Mouse (Mus musculus) lung, postnatal 4 days (tissue): ENCODE data around the gene Unc45a.

Experiments
- DNase-seq, 2 experiments: peaks; one replicate each; pipeline ENCODE4 v3.0.0; 2021

Unc45a gene

GRCm38 (mm10) chr7:80324043-80324815, 16.6 kb downstream of the Unc45a start, which contains the start of gene Rccd1:
Gene Rccd1 (minus strand): TSS chr7:80324454.
- peak; percentile 95 to 96 for DNase-seq

GRCm38 (mm10) chr7:80323336-80323735, 17.5 kb downstream of the Unc45a start:
- no peak for DNase-seq

GRCm38 (mm10) chr7:80319846-80320496, 20.8 kb downstream of the Unc45a start:
- no peak for DNase-seq

- no peak for DNase-seq
Measured at GRCm38 (mm10) chr7:80318670-80319069, 22.1 kb downstream of the Unc45a start.

- no peak for DNase-seq
Measured at GRCm38 (mm10) chr7:80317439-80318115, 23.2 kb downstream of the Unc45a start.

- no peak for DNase-seq
Measured at GRCm38 (mm10) chr7:80315733-80316132, 25.1 kb downstream of the Unc45a start.

- no peak for DNase-seq
Measured at GRCm38 (mm10) chr7:80310771-80311170, 30.0 kb downstream of the Unc45a start.

- no peak for DNase-seq
Measured at GRCm38 (mm10) chr7:80307766-80308165, 33.0 kb downstream of the Unc45a start.

GRCm38 (mm10) chr7:80301522-80301921, 39.3 kb downstream of the Unc45a start:
- no peak for DNase-seq

GRCm38 (mm10) chr7:80299568-80299967, 41.2 kb downstream of the Unc45a start:
- no peak for DNase-seq

- DNase-seq = no peak
Measured at GRCm38 (mm10) chr7:80298754-80299153, 42.1 kb downstream of the Unc45a start.

GRCm38 (mm10) chr7:80297041-80297440, 43.8 kb downstream of the Unc45a start:
- no peak for DNase-seq

- no peak for DNase-seq
Measured at GRCm38 (mm10) chr7:80296462-80296861, 44.3 kb downstream of the Unc45a start.

GRCm38 (mm10) chr7:80294764-80295648, 45.8 kb downstream of the Unc45a start:
- DNase-seq = peak; percentile 15 to 30

- DNase-seq = peak; percentile 99
Measured at GRCm38 (mm10) chr7:80294062-80294763, 46.6 kb downstream of the Unc45a start, which contains the start of gene Prc1. Gene Prc1 (plus strand): TSS chr7:80294450.

GRCm38 (mm10) chr7:80287736-80288135, 53.1 kb downstream of the Unc45a start:
- DNase-seq = no peak

- DNase-seq = no peak
Measured at GRCm38 (mm10) chr7:80285725-80286124, 55.1 kb downstream of the Unc45a start.

- DNase-seq = peak; percentile 29 to 60
Measured at GRCm38 (mm10) chr7:80284391-80284790, 56.4 kb downstream of the Unc45a start.

GRCm38 (mm10) chr7:80283226-80283918, 57.4 kb downstream of the Unc45a start:
- no peak for DNase-seq

- no peak for DNase-seq
Measured at GRCm38 (mm10) chr7:80281646-80282045, 59.2 kb downstream of the Unc45a start.

GRCm38 (mm10) chr7:80280998-80281397, 59.8 kb downstream of the Unc45a start:
- no peak for DNase-seq
